Mouse (Mus musculus) hindbrain, embryonic 14.5 days (tissue): ENCODE results near the gene Slfn5. TPM values are rescaled to one million over a fixed set of nuclear protein-coding genes. Genes with fewer than 3 reads are reported as not detected.
A peak's percentile ranks its signal among the peaks of the same experiment; 100 is the strongest.
"Not testable (repeated sequence)": the region's sequence is repeated elsewhere in the genome, so short reads cannot be mapped to it uniquely, and the experiment has no call there.

Experiments
- ATAC-seq: fragments of 200-750 bp; cut with Nextera tagmentation; 2 replicates; pipeline ENCODE4 v1.8.0; 2017; ENCODE audit warnings: moderate number of reproducible peaks, mild to moderate bottlenecking, moderate TSS enrichment, moderate library complexity; ENCODE audit not compliant: low FRiP score
- DNase-seq: peaks from one replicate; pipeline ENCODE4 v3.0.0-alpha.2; 2015; ENCODE audit warnings: low spot score
- H3K27ac ChIP-seq: fragments of 300-500 bp; sonication (generic); 2 replicates; pipeline ENCODE4 v1.5.1; 2014; ENCODE audit warnings: mild to moderate bottlenecking, moderate library complexity
- H3K27me3 ChIP-seq: fragments of 300-500 bp; sonication (generic); 2 replicates; pipeline ENCODE4 v1.6.1; 2014; ENCODE audit warnings: mild to moderate bottlenecking, low read length, mixed read lengths; ENCODE audit not compliant: control insufficient read depth, insufficient read depth
- H3K36me3 ChIP-seq: fragments of 300-500 bp; sonication (generic); replicated peaks from 2 replicates; pipeline ENCODE4 v1.6.1; 2014; ENCODE audit not compliant: control insufficient read depth, insufficient read depth
- H3K4me1 ChIP-seq: fragments of 300-500 bp; sonication (generic); replicated peaks from 2 replicates; pipeline ENCODE4 v1.6.1; 2014; ENCODE audit warnings: antibody characterized with exemption, low read length, mixed read lengths; ENCODE audit not compliant: control insufficient read depth, insufficient read depth
- H3K4me2 ChIP-seq: fragments of 300-500 bp; sonication (generic); replicated peaks from 2 replicates; pipeline ENCODE4 v1.6.1; 2014; ENCODE audit warnings: mild to moderate bottlenecking, moderate library complexity
- H3K4me3 ChIP-seq: fragments of 300-500 bp; sonication (generic); replicated peaks from 2 replicates; pipeline ENCODE4 v1.5.1; 2014; ENCODE audit warnings: mild to moderate bottlenecking, low read length
- H3K9ac ChIP-seq: fragments of 300-500 bp; sonication (generic); 2 replicates; pipeline ENCODE4 v1.6.1; 2014
- H3K9me3 ChIP-seq: fragments of 300-500 bp; sonication (generic); 2 replicates; pipeline ENCODE4 v1.6.1; 2016; ENCODE audit warnings: low read length; ENCODE audit not compliant: control insufficient read depth
- WGBS: fragments of 180-500 bp; shearing (Covaris S2); extraction: QIAGEN DNeasy Blood & Tissue Kit; methylation state at CpG from one replicate; pipeline ENCODE4 v1.1.7; 2014; 5-methylcytosine and 5-hydroxymethylcytosine counted together
- polyA plus RNA-seq: library from polyadenylated mRNA; unstranded; fragments of >200 nt; fragmentation: Nextera tagmentation; extraction: Ambion mirVana; gene quantifications from 2 replicates; pipeline ENCODE4 v1.2.1, GENCODE M21; 2014

Gene Slfn5
- polyA plus RNA-seq, 1 experiment from 2014 or later: 1.6 TPM

GRCm38 (mm10) chr11:82914711-82915352 is 36.3 kb upstream of the Slfn5 start:
- Histone ChIP-seq H3K9ac (peak overlapping the region; percentile 16; the same call in 1 of the 2 replicates), H3K9me3 (no peaks in the 10 kb centered on the region), H3K27ac (no peak overlapping the region), H3K4me1 (no peaks in the 10 kb centered on the region), H3K36me3 (no peaks in the 10 kb centered on the region), H3K4me3 (no peak overlapping the region), H3K27me3 (peaks cover 6% of the 10 kb centered on the region; the same call in 1 of the 2 replicates), H3K4me2 (peak overlapping the region; percentile 38)
- 11% methylated on average over 16 of the region's 16 CpGs for WGBS
- DNase-seq: peak; percentile 93
- peak; percentile 68; the same call in 1 of the 2 replicates for ATAC-seq

GRCm38 (mm10) chr11:82920768-82921167 is 30.4 kb upstream of the Slfn5 start:
- Histone ChIP-seq H3K36me3 (no peaks in the 10 kb centered on the region), H3K4me3 (no peak overlapping the region), H3K27me3 (peaks cover 9% of the 10 kb centered on the region; the same call in 1 of the 2 replicates), H3K9me3 (no peaks in the 10 kb centered on the region), H3K4me2 (no peak overlapping the region), H3K9ac (no peak overlapping the region), H3K27ac (no peak overlapping the region), H3K4me1 (no peaks in the 10 kb centered on the region)
- DNase-seq: no peak
- no peak for ATAC-seq
- 68% methylated on average over 10 of the region's 10 CpGs for WGBS

DNA sequence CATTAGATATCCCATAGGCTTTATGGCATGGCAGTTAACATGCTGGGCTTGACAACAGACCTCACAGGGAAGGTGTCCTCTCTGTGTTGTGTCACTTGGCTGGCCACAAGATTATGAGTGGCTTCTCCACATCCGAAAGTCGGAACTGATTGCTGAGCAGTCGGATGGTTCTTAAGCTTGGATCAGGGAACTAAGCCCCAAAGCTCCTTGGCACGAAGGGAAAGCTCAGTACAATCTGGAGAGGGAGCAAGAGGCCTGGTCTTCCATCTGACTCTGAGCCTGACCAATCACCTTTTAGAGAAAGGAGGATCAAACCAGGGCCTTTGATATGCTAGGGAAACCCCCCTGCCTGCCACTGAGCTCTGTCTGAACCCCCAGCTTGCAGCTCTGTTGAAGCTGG is 29.5 kb upstream of the Slfn5 start:
- 72% methylated on average over 4 of the region's 4 CpGs for WGBS
- DNase-seq (no peak), ATAC-seq (no peak)
- H3K4me1 ChIP-seq: no peaks in the 10 kb centered on the region
- no peaks in the 10 kb centered on the region for H3K9me3 ChIP-seq
- no peak overlapping the region for H3K4me2 ChIP-seq
- no peaks in the 10 kb centered on the region for H3K36me3 ChIP-seq
- no peak overlapping the region for H3K9ac ChIP-seq
- H3K27ac ChIP-seq: no peak overlapping the region
- H3K4me3 ChIP-seq: no peak overlapping the region
- H3K27me3 ChIP-seq: peaks cover 12% of the 10 kb centered on the region; the same call in 1 of the 2 replicates

- H3K4me3 ChIP-seq, H3K27ac ChIP-seq, H3K4me1 ChIP-seq, H3K36me3 ChIP-seq, ATAC-seq, H3K4me2 ChIP-seq, H3K9me3 ChIP-seq, DNase-seq, H3K9ac ChIP-seq: not testable (repeated sequence)
- peaks cover 19% of the 10 kb centered on the region for H3K27me3 ChIP-seq
- WGBS: 85% methylated on average over 6 of the region's 6 CpGs
Measured at GRCm38 (mm10) chr11:82923910-82924309, 27.2 kb upstream of the Slfn5 start.

GRCm38 (mm10) chr11:82928897-82929632 is 22.1 kb upstream of the Slfn5 start:
- no peak overlapping the region for H3K4me2 ChIP-seq
- peaks cover 40% of the 10 kb centered on the region for H3K27me3 ChIP-seq
- H3K4me3 ChIP-seq: no peak overlapping the region
- no peaks in the 10 kb centered on the region for H3K36me3 ChIP-seq
- WGBS: 27% methylated on average over 20 of the region's 20 CpGs
- no peak overlapping the region for H3K9ac ChIP-seq
- H3K27ac ChIP-seq: no peak overlapping the region
- H3K4me1 ChIP-seq: no peaks in the 10 kb centered on the region; the same call in 1 of the 2 replicates
- no peak for ATAC-seq
- DNase-seq: no peak
- no peaks in the 10 kb centered on the region for H3K9me3 ChIP-seq

DNA sequence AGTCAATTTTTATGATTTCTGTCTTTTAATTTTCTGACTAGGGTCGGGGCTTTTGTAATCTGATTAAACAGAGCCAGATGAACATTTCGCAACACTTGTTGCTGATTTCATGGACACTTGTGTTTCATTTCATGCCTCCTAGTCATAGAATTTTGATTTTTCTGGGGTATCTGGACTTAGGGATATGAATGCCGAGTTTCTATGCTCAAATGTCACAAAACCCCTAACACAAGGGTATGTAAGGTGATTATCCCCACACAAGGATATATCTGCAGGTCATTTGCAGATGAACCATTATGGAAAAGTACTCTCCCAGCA is 21.6 kb upstream of the Slfn5 start:
- WGBS: 55% methylated on average over 3 of the region's 3 CpGs
- Histone ChIP-seq H3K9me3 (no peaks in the 10 kb centered on the region), H3K9ac (no peak overlapping the region), H3K27ac (no peak overlapping the region), H3K36me3 (no peaks in the 10 kb centered on the region), H3K27me3 (peaks cover 45% of the 10 kb centered on the region), H3K4me2 (peak overlapping the region; percentile 99), H3K4me1 (no peaks in the 10 kb centered on the region; the same call in 1 of the 2 replicates), H3K4me3 (peak overlapping the region; percentile 46)
- ATAC-seq (no peak), DNase-seq (no peak)

GRCm38 (mm10) chr11:82930391-82930955 is 20.7 kb upstream of the Slfn5 start:
- H3K9me3 ChIP-seq, DNase-seq, ATAC-seq, H3K4me1 ChIP-seq, H3K36me3 ChIP-seq, H3K27ac ChIP-seq: not testable (repeated sequence)
- H3K4me3 ChIP-seq: peak overlapping the region; percentile 46
- WGBS: 2% methylated on average over 81 of the region's 85 CpGs
- peak overlapping the region; percentile 24; the same call in 1 of the 2 replicates for H3K9ac ChIP-seq
- H3K27me3 ChIP-seq: peaks cover 52% of the 10 kb centered on the region
- H3K4me2 ChIP-seq: peak overlapping the region; percentile 99

DNA sequence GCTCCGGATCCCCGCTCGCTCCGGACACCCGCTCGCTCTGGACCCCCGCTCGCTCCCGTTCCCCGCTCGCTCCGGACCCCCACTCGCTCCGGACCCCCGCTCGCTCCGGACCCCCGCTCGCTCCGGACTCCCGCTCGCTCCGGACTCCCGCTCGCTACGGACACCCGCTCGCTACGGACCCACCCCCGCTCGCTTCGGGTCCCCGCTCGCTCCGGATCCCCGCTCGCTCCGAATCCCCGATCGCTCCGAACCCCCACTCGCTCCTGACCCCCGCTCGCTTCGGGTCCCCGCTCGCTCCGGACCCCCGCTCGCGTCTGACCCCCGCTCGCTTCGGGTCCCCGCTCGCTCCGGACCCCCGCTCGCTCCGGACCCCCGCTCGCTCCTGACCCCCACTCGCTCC is 20.0 kb upstream of the Slfn5 start:
- ATAC-seq, H3K36me3 ChIP-seq, DNase-seq, H3K4me1 ChIP-seq, H3K9me3 ChIP-seq, H3K27ac ChIP-seq: not testable (repeated sequence)
- H3K4me3 ChIP-seq: peak overlapping the region; percentile 46
- 1% methylated on average over 44 of the region's 63 CpGs for WGBS
- peaks cover 55% of the 10 kb centered on the region for H3K27me3 ChIP-seq
- H3K9ac ChIP-seq: peak overlapping the region; percentile 53
- H3K4me2 ChIP-seq: peak overlapping the region; percentile 99

DNA sequence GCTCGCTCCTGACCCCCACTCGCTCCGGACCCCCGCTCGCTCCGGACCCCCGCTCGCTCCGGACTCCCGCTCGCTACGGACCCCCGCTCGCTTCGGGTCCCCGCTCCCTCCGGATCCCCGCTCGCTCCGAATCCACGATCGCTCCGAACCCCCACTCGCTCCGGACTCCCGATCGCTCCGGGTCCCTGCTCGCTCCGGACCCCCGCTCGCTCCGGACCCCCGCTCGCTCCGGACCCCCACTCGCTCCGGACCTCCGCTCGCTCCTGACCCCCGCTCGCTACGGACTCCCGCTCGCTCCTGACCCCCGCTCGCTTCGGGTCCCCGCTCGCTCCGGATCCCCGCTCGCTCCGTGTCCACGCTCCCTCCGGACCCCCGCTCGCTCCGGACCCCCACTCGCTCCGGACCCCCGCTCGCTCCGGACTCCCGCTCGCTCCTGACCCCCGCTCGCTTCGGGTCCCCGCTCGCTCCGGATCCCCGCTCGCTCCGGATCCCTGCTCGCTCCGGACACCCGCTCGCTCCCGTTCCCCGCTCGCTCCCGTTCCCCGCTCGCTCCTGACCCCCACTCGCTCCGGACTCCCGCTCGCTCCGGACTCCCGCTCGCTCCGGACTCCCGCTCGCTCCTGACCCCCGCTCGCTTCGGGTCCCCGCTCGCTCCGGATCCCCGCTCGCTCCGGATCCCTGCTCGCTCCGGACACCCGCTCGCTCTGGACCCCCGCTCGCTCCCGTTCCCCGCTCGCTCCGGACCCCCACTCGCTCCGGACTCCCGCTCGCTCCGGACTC is 19.3 kb upstream of the Slfn5 start:
- not testable (repeated sequence) for H3K9me3 ChIP-seq, H3K36me3 ChIP-seq, H3K27ac ChIP-seq, DNase-seq, ATAC-seq, H3K4me1 ChIP-seq
- H3K4me2 ChIP-seq: peak overlapping the region; percentile 99
- under 1% methylated on average over 114 of the region's 119 CpGs for WGBS
- peak overlapping the region; percentile 46 for H3K4me3 ChIP-seq
- peak overlapping the region; percentile 53 for H3K9ac ChIP-seq
- H3K27me3 ChIP-seq: peaks cover 61% of the 10 kb centered on the region
